Mouse (Mus musculus) intestine, embryonic 15.5 days (tissue): Measurements from ENCODE around the gene Golm1. TPM values are rescaled to one million over a fixed set of nuclear protein-coding genes. Genes with fewer than 3 reads are reported as not detected.
A peak's percentile ranks its signal among the peaks of the same experiment; 100 is the strongest.

Experiments used
- ATAC-seq: fragments of 200-750 bp; cut with Nextera tagmentation; 2 replicates; pipeline ENCODE4 v1.8.0; 2017; ENCODE audit warnings: moderate TSS enrichment, moderate library complexity
- H3K27ac ChIP-seq: fragments of 300-500 bp; sonication (generic); 2 replicates; pipeline ENCODE4 v1.5.1; 2015; ENCODE audit warnings: mild to moderate bottlenecking, inconsistent platforms
- H3K27me3 ChIP-seq: fragments of 300-500 bp; sonication (generic); replicated peaks from 2 replicates; pipeline ENCODE4 v1.6.1; 2015; ENCODE audit warnings: inconsistent platforms
- H3K36me3 ChIP-seq: fragments of 300-500 bp; sonication (generic); 2 replicates; pipeline ENCODE4 v1.6.1; 2015; ENCODE audit warnings: inconsistent platforms
- H3K4me1 ChIP-seq: fragments of 300-500 bp; sonication (generic); replicated peaks from 2 replicates; pipeline ENCODE4 v1.6.1; 2015; ENCODE audit warnings: inconsistent platforms
- H3K4me2 ChIP-seq: fragments of 300-500 bp; sonication (generic); replicated peaks from 2 replicates; pipeline ENCODE4 v1.6.1; 2015; ENCODE audit warnings: mild to moderate bottlenecking, inconsistent platforms
- H3K4me3 ChIP-seq: fragments of 300-500 bp; sonication (generic); replicated peaks from 2 replicates; pipeline ENCODE4 v1.5.1; 2015; ENCODE audit warnings: inconsistent platforms
- H3K9ac ChIP-seq: fragments of 300-500 bp; sonication (generic); 2 replicates; pipeline ENCODE4 v1.6.1; 2015; ENCODE audit warnings: inconsistent platforms
- H3K9me3 ChIP-seq: fragments of 300-500 bp; sonication (generic); 2 replicates; pipeline ENCODE4 v1.6.1; 2016; ENCODE audit warnings: inconsistent platforms
- WGBS: fragments of 180-500 bp; shearing (Covaris S2); methylation state at CpG from one replicate; pipeline ENCODE4 v1.1.7; 2015; 5-methylcytosine and 5-hydroxymethylcytosine counted together
- polyA plus RNA-seq: library from polyadenylated mRNA; unstranded; fragments of >200 nt; fragmentation: Nextera tagmentation; extraction: Ambion mirVana; gene quantifications from 2 replicates; pipeline ENCODE4 v1.2.1, GENCODE M21; 2015

Gene Golm1
- polyA plus RNA-seq, 1 experiment from 2014 or later, result 86.9 TPM

- Histone ChIP-seq H3K9ac (no peak overlapping the region), H3K27me3 (no peaks in the 10 kb centered on the region), H3K36me3 (no peaks in the 10 kb centered on the region), H3K9me3 (no peaks in the 10 kb centered on the region), H3K4me3 (no peak overlapping the region), H3K4me2 (peak overlapping the region; percentile 65), H3K27ac (no peak overlapping the region), H3K4me1 (peaks cover 7% of the 10 kb centered on the region)
- 65% methylated on average over 7 of the region's 7 CpGs for WGBS
- ATAC-seq, result no peak
These were observed 2.0 kb downstream of the Golm1 start for GRCm38 (mm10) chr13:59673597-59673996.

GRCm38 (mm10) chr13:59672248-59672647, 3.4 kb downstream of the Golm1 start:
- H3K4me3 ChIP-seq, result no peak overlapping the region
- no peak overlapping the region for H3K9ac ChIP-seq
- no peak overlapping the region for H3K4me2 ChIP-seq
- no peak for ATAC-seq
- H3K4me1 ChIP-seq, result peaks cover 11% of the 10 kb centered on the region
- WGBS, result 69% methylated on average over 6 of the region's 6 CpGs
- H3K9me3 ChIP-seq, result no peaks in the 10 kb centered on the region
- no peaks in the 10 kb centered on the region for H3K36me3 ChIP-seq
- H3K27me3 ChIP-seq, result no peaks in the 10 kb centered on the region
- H3K27ac ChIP-seq, result no peak overlapping the region

- ATAC-seq, result no peak
- no peak overlapping the region for H3K4me2 ChIP-seq
- 77% methylated on average over 2 of the region's 2 CpGs for WGBS
- no peaks in the 10 kb centered on the region for H3K36me3 ChIP-seq
- no peaks in the 10 kb centered on the region for H3K27me3 ChIP-seq
- H3K4me3 ChIP-seq, result no peak overlapping the region
- H3K27ac ChIP-seq, result no peak overlapping the region
- H3K9me3 ChIP-seq, result no peaks in the 10 kb centered on the region
- peaks cover 11% of the 10 kb centered on the region for H3K4me1 ChIP-seq
- H3K9ac ChIP-seq, result no peak overlapping the region
These were observed 4.1 kb downstream of the Golm1 start for GRCm38 (mm10) chr13:59671521-59671920.

DNA sequence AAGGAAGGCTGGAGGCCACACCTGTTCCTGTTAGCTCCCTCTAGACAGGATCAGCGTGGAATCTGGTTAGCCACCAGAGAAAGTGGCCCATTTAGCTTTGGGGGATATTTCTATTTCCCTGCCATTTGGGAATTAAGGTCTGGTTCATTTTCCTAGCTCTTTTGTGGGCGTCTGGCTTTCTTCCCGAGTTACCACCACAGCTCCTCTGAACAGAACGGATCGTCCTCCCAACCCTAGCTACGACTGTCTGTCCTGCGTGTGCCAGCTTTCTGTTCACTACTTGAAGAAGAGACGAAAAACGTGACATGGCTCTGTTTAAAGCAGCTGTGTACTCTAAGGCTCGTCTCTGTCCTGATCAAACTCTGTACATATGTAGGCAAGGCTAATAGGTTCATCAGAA, 5.7 kb downstream of the Golm1 start:
- ATAC-seq, result no peak
- H3K27ac ChIP-seq, result no peak overlapping the region

DNA sequence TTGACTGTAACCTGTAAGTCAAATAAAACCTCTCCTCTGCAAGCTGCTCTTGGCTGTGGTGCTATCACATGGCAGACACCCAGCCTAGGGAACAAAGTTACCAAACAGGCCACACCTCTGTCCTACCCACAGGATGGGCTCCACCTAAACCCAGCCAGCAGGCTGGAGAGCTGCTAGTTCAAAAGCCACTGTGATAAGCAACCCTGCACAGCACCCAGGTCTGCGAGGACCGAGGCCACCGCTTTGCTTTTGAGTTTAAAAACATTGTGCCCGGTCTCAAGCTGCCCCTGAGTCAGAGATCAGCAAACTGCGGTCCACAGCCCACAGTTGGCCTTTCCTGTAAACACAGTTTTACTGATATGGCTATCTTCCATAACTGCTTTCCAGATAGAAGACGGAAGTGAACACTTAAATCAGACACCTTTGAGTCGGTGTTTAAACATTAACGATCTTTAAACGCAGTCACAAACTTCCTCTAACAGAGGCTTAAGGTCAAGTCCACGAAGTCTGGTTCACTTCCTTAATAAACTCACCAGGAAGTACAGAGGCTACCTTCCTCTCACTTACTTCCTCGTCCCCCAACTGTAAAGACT, 7.0 kb downstream of the Golm1 start:
- H3K9me3 ChIP-seq, result no peaks in the 10 kb centered on the region
- H3K4me2 ChIP-seq, result peak overlapping the region; percentile 43
- H3K4me1 ChIP-seq, result peaks cover 5% of the 10 kb centered on the region
- peak overlapping the region; percentile 91 for H3K27ac ChIP-seq
- H3K9ac ChIP-seq, result peak overlapping the region; percentile 10; the same call in 1 of the 2 replicates
- no peaks in the 10 kb centered on the region for H3K36me3 ChIP-seq
- peak; percentile 95 for ATAC-seq
- H3K27me3 ChIP-seq, result no peaks in the 10 kb centered on the region
- 20% methylated on average over 11 of the region's 11 CpGs for WGBS
- no peak overlapping the region for H3K4me3 ChIP-seq

More for the DNA sequence above, 5.7 kb downstream of the Golm1 start:
- Histone ChIP-seq H3K4me2 (no peak overlapping the region), H3K36me3 (no peaks in the 10 kb centered on the region), H3K4me3 (no peak overlapping the region), H3K9me3 (no peaks in the 10 kb centered on the region), H3K27me3 (no peaks in the 10 kb centered on the region), H3K9ac (no peak overlapping the region), H3K4me1 (peaks cover 11% of the 10 kb centered on the region)
- 77% methylated on average over 10 of the region's 10 CpGs for WGBS

- H3K4me3 ChIP-seq, result no peak overlapping the region
- peaks cover 4% of the 10 kb centered on the region; the same call in 1 of the 2 replicates for H3K36me3 ChIP-seq
- H3K9me3 ChIP-seq, result no peaks in the 10 kb centered on the region
- H3K4me1 ChIP-seq, result peaks cover 5% of the 10 kb centered on the region
- ATAC-seq, result no peak
- H3K9ac ChIP-seq, result no peak overlapping the region
- no peak overlapping the region for H3K4me2 ChIP-seq
- 67% methylated on average over 5 of the region's 5 CpGs for WGBS
- peak overlapping the region; percentile 70; the same call in 1 of the 2 replicates for H3K27ac ChIP-seq
- H3K27me3 ChIP-seq, result no peaks in the 10 kb centered on the region
These were observed 7.8 kb downstream of the Golm1 start for GRCm38 (mm10) chr13:59667763-59668162.

DNA sequence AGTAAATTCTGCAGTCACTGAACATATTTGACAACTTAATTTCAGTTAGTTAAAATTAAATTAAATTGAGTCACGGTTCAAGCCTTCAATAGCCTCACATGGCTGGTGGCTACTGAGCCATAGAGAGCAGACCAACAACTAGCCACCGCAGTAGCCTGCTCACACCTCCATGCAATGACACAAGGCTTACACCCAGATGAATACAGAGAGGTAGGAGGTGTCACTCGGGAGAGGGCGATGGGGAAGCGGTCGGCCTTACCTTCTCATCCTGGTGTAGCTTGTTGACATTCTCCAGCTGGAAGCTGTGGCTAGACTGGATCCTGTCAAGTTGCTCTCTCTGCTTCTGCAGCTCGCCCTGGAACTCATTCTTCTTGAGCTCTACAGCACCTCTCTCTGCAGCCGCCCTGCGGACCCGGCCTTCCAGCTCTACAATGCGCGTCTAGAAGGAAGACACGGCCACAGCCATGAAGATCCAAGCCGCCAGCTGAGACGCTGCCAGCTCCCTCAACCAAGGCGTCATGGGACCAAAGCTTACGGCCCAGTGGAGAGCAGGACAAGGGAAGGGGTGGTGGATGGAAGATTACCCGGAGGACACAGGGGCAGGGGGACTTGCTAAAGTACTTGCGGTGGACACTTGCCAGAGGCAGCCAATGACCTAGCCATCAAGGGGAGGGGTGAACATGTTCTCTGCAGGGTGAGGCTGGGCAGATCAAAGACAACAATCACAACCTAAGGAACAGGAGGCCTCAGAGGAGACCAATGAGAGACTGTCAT, 11.5 kb downstream of the Golm1 start:
- Histone ChIP-seq H3K27me3 (no peaks in the 10 kb centered on the region), H3K4me2 (no peak overlapping the region), H3K36me3 (peaks cover 16% of the 10 kb centered on the region; the same call in 1 of the 2 replicates), H3K27ac (no peak overlapping the region), H3K9ac (no peak overlapping the region), H3K4me1 (peaks cover 5% of the 10 kb centered on the region), H3K9me3 (no peaks in the 10 kb centered on the region), H3K4me3 (no peak overlapping the region)
- no peak for ATAC-seq
- WGBS, result 86% methylated on average over 19 of the region's 19 CpGs

DNA sequence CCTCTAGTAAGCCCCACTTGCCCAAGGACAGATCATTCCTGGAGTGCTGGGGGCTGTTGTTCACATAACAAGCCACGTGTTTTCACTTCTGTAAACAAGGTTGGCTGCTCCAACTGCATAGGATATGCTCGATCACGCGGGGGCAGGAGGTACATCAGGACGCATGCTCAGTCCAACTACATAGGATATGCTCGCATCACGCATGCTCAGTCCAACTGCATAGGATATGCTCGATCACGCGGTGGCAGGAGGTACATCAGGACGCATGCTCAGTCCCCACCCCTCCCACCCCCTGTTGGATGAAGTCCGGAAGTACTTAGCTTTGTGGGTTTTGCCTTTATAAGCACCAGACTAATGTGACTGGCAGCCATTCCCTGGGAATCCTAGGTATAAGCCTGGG, 13.6 kb downstream of the Golm1 start:
- Histone ChIP-seq H3K36me3 (peaks cover 19% of the 10 kb centered on the region; the same call in 1 of the 2 replicates), H3K27ac (no peak overlapping the region), H3K4me3 (no peak overlapping the region), H3K4me2 (no peak overlapping the region), H3K4me1 (no peaks in the 10 kb centered on the region), H3K9ac (no peak overlapping the region), H3K27me3 (no peaks in the 10 kb centered on the region), H3K9me3 (no peaks in the 10 kb centered on the region)
- no peak for ATAC-seq
- WGBS, result 95% methylated on average over 12 of the region's 12 CpGs

DNA sequence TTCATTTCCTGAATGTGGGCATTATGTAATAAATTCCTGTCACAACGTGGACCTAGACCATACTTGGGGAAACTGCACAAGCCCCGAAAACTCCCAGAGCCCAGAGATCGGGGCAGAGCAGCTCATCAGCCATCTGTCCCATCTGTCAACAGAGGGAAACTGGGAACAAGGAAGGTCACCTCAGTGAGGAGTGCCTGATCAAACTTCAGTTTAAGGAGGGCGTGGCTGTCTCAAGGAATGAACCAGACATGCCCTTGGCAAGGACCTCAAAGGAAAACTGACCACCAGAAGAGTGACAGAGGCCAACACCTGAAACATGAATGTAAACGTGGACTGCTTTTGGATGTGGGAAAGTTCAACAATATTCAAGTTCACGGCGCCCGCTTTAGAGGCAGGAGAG, 14.2 kb downstream of the Golm1 start:
- no peaks in the 10 kb centered on the region for H3K27me3 ChIP-seq
- peaks cover 19% of the 10 kb centered on the region; the same call in 1 of the 2 replicates for H3K36me3 ChIP-seq
- no peak overlapping the region for H3K4me3 ChIP-seq
- no peak overlapping the region for H3K9ac ChIP-seq
- H3K27ac ChIP-seq, result no peak overlapping the region
- WGBS, result 82% methylated on average over 8 of the region's 8 CpGs
- no peak overlapping the region for H3K4me2 ChIP-seq
- no peak for ATAC-seq
- H3K4me1 ChIP-seq, result no peaks in the 10 kb centered on the region; the same call in 1 of the 2 replicates
- no peaks in the 10 kb centered on the region for H3K9me3 ChIP-seq

GRCm38 (mm10) chr13:59660371-59660770, 15.2 kb downstream of the Golm1 start:
- H3K4me1 ChIP-seq, result no peaks in the 10 kb centered on the region; the same call in 1 of the 2 replicates

GRCm38 (mm10) chr13:59657781-59658180, 17.8 kb downstream of the Golm1 start:
- H3K27me3 ChIP-seq, result no peaks in the 10 kb centered on the region
- no peak overlapping the region for H3K27ac ChIP-seq
- H3K36me3 ChIP-seq, result peaks cover 15% of the 10 kb centered on the region; the same call in 1 of the 2 replicates
- no peak overlapping the region for H3K9ac ChIP-seq
- no peak overlapping the region for H3K4me2 ChIP-seq
- H3K4me3 ChIP-seq, result no peak overlapping the region
- no peaks in the 10 kb centered on the region for H3K9me3 ChIP-seq
- peaks cover 12% of the 10 kb centered on the region; the same call in 1 of the 2 replicates for H3K4me1 ChIP-seq
- ATAC-seq, result no peak
- 80% methylated on average over 5 of the region's 5 CpGs for WGBS

More at GRCm38 (mm10) chr13:59660371-59660770, 15.2 kb downstream of the Golm1 start:
- H3K27me3 ChIP-seq, result no peaks in the 10 kb centered on the region
- no peak for ATAC-seq
- no peak overlapping the region for H3K9ac ChIP-seq
- no peaks in the 10 kb centered on the region for H3K9me3 ChIP-seq
- no peak overlapping the region for H3K4me2 ChIP-seq
- H3K27ac ChIP-seq, result no peak overlapping the region
- peaks cover 19% of the 10 kb centered on the region; the same call in 1 of the 2 replicates for H3K36me3 ChIP-seq
- WGBS, result 95% methylated on average over 3 of the region's 3 CpGs
- H3K4me3 ChIP-seq, result no peak overlapping the region

DNA sequence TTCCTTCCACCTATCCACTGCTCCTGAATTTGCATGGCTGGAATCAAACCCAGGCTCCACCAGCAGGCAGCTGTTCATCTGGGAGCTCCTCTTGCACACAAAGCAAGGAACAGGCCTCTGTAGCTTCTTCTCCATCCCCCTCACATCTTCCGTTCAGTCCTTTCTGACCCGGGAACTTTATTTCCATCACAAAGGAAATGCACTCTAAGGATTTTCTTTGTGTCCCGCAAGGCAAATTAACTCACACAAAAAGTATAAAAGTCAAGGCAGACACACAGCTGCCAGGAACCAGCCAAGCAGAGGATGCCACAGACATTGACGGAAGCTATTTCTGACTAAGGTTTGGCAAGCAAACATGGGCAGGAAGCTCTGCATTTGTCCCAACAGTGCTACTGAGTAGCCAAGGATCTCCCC, 18.6 kb downstream of the Golm1 start:
- H3K9me3 ChIP-seq, result no peaks in the 10 kb centered on the region
- H3K4me1 ChIP-seq, result peaks cover 12% of the 10 kb centered on the region; the same call in 1 of the 2 replicates
- no peak overlapping the region for H3K4me3 ChIP-seq
- no peak overlapping the region for H3K9ac ChIP-seq
- H3K36me3 ChIP-seq, result peaks cover 8% of the 10 kb centered on the region; the same call in 1 of the 2 replicates
- no peak overlapping the region for H3K4me2 ChIP-seq
- no peak overlapping the region for H3K27ac ChIP-seq
- H3K27me3 ChIP-seq, result no peaks in the 10 kb centered on the region
- WGBS, result 63% methylated on average over 4 of the region's 4 CpGs
- no peak for ATAC-seq
